Mouse (Mus musculus): ENCODE data around the gene Mast2. TPM values are rescaled to one million over a fixed set of nuclear protein-coding genes. Genes with fewer than 3 reads are reported as not detected.

Gene Mast2
- total RNA-seq, 1 experiment from 2014 or later = 3.7 TPM

DNA sequence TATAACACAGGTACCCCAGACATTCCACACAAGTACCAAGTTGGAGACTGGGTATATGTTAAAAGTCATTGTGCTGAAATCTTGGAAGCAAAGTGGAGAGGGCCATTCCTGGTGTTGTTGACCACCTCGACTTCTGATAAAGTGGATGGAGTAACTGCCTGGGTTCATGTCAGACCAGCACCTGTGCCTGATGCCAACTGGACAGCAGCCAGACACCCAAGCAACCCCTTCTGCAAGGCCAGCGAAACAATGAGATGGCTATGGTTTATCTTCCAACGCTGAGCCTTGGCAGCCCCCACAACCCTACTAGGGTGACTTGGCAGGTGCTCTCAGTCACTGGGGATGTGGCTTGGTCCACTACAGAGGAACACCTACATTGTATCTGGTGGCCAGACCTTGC lies 42.8 kb downstream of the Mast2 start:
- no peak for ATAC-seq (replicated peaks; ENCODE audit: insufficient number of reproducible peaks, low FRiP score, low TSS enrichment, poor library complexity, severe bottlenecking)

DNA sequence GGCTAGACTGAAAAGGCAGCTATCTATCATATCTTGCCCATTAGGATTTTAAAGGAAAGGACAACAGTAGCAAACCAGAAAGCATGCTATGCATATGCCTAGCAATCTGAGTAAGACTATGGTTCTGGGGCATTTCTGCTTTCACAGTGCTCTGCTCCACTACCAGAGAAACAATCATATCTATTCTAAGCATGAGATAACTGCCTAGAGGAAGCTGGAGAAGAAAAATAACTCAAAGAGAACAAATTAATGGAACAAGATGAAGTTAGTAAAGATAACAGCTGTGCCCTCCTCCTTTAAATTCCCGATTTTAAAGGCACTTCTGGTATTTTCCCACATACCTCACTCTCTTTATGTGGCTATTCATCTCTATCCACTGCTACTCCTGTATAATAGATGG lies 51.0 kb downstream of the Mast2 start:
- no peak for ATAC-seq (replicated peaks; ENCODE audit: insufficient number of reproducible peaks, low FRiP score, low TSS enrichment, poor library complexity, severe bottlenecking)

DNA sequence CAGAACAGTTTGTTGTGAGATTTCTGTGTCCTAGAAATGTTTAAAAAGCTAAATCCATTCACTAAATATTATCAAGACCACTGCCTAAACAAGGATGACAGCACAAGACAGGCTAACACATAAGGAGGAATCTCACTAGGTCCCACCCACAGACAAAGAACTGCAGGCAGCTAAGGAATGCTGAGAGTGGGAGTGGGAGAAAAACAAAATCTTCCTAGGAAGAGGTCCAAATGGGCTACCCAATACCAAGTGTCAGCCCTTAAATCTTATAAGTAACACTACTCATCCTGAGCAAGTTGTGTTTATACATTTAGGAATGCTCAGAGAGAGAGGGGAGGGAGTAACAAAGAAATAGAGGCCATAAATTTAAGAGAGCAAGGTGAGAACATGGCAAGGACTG lies 52.6 kb downstream of the Mast2 start:
- ATAC-seq (replicated peaks; ENCODE audit: insufficient number of reproducible peaks, low FRiP score, low TSS enrichment, poor library complexity, severe bottlenecking) = no peak

DNA sequence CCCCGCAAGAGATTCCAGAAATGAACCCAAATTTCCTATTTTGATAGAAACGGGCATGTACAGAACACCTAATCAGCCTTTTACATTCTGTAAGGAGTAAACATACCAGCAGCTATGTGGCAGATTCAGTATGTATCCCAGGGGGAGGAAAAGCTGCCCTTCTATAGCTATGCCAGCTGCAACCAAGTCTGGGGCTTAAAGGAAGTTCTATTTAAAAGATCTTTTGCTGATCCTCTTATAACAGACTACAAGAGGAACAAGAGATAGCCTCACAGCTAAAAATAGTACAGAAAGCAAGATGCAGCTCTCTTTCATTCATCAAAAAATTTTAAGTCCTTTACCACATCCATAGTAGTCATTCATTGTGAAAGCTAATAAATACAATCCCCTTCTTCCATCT lies 57.3 kb downstream of the Mast2 start:
- ATAC-seq (replicated peaks; ENCODE audit: insufficient number of reproducible peaks, low FRiP score, low TSS enrichment, poor library complexity, severe bottlenecking) = no peak

DNA sequence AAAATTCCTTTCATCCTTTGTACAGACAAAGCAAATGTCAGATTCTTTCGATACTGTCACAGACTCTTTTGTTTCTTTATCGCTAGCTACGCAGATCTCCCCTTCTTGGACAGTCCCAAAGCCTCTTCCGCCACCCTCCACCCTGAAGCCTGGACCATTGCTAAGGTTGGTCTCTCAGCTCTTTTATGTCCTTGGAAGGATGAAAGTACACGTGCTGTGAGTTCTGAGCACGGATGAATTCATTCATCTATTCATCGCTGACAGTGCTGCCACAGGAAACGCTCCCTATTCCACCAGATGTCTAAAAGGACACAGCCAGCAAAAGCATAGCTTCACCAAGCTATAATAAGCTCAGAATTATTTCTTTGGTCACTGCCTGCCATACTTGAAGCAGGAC lies 58.0 kb downstream of the Mast2 start:
- no peak for ATAC-seq (replicated peaks; ENCODE audit: insufficient number of reproducible peaks, low FRiP score, low TSS enrichment, poor library complexity, severe bottlenecking)

DNA sequence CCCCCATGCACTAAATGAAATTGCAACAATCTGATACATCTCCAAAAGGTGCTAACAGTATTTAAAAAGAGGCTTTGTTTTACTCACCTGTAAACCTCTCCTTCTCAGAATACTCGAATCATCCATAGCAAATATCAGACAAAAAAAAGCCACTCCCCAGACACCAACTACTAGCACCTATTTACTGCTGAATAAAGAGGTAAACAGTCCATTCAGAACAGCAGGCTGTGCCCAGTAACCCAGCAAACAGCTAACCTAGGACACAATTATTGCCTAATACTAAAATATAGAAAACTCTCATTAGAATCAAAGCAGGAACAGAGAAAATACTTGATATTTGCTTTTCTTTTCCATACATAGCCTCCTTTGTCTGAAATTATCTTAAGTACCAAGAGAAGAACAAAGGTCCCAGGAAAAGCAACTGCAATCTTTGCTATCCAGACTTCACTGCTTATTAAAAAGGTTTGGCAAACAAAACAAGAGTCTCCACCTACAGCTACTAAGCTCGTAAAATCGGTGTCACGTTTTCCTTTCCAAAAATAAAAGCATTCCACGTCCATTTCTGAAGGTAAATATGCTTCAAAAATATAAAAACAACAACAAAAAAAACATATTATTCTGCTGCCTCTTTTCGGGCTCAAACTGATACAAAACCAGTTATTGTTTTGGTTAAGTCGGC lies 58.6 kb downstream of the Mast2 start:
- ATAC-seq (replicated peaks; ENCODE audit: insufficient number of reproducible peaks, low FRiP score, low TSS enrichment, poor library complexity, severe bottlenecking) = no peak

DNA sequence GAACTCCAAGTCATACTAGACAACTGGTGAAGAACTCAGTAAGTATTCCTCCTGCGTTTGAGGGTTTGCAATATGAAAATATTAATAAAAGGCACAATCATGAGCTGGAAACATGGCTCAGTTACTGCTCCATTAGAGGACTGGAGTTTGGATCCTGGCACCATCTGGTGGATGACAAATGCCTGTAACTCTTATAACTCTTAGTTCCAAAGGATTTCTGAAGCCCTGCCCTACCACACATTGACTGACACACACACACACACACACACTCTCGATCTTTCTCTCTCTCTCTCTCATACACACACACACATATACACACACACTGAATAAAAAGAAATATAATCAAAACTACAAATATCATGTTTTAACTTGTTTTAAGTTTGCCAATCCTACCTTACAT lies 60.1 kb downstream of the Mast2 start:
- no peak for ATAC-seq (replicated peaks; ENCODE audit: insufficient number of reproducible peaks, low FRiP score, low TSS enrichment, poor library complexity, severe bottlenecking)

DNA sequence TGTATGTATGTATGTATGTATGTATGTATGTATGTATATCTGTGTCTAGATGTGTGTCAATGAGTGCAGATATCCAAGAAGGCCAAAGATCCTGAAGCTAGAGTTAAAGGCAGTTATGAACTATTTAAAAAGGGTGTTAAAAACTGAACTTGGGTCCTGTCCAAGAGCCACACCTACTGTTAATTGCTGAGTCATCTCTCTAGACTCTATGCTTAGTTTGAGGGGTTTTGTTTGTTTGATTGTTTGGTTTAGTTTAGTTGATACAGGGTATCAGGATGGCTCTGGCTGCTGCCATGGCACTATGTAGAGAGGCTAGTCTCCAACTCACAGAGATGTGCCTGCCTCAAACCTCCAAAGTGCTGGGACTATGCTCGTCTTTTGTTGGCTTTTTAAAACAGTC lies 61.3 kb downstream of the Mast2 start:
- ATAC-seq (replicated peaks; ENCODE audit: insufficient number of reproducible peaks, low FRiP score, low TSS enrichment, poor library complexity, severe bottlenecking) = no peak

DNA sequence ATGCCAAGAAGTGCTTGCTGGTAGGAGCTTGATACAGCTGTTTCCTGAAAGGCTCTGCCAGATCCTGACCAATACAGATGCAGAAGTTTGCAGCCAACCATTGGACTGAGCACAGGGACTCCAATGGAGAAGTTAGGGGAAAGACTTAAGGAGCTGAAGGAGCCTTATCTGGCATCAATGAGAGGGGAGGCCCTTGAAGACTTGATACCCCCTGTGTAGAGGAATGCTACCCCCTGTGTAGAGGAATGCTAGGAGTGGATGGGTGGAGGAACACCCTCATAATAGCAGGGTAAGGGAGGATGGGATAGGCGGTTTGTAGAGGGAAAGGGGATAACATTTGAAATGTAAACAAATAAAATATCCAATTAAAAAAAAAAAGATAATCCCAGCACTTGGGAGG lies 65.9 kb downstream of the Mast2 start:
- ATAC-seq (replicated peaks; ENCODE audit: insufficient number of reproducible peaks, low FRiP score, low TSS enrichment, poor library complexity, severe bottlenecking) = no peak

DNA sequence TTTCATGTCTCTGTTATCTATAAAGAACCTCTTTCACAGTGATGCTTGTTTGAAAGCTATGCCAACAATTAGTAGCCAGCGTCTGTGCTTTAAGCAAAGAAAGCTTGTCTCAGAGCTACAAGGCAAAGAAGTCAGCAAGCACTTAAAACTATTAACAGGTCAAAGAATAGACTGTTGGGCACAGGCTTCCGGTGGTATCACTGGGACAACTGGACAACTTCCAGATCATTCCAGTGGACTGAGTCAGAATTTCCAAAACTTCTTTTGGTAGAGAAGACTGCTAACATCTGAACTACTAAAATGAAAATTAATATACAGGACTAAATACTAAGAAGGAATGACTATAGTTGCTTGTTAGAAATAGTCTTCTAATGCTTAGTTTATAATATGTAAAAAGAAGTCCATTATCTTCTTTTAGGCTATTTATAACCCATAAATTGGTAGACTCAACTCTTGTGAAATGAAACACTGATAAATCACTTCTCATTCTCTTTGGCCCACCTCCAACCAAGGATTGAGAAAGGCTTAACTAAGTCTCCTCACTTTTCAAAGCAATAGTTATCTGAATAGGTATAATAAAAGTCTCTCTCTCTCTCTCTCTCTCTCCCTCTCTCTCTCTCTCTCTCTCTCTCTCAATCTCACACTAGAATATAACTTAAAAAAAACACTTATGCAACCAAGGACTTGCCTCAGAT lies 85.9 kb downstream of the Mast2 start:
- no peak for ATAC-seq (replicated peaks; ENCODE audit: insufficient number of reproducible peaks, low FRiP score, low TSS enrichment, poor library complexity, severe bottlenecking)

DNA sequence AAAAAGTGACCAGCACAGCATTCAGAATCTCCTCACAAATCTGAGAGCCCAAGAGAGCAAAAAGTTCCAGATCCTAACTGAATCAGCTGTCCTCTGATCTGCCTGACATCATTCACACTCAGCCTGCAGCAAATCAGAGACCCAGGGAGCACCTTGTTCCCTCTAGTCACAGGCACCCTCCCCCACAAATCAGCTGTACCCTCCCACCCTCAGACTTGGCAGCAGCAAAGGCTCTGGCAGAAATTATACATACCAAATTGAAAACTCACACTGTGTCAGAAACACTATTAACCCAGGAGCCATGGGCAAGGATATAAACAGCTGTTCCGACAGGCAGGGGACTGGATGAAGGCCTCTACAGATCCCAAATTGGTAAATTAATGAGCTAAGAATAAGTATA lies 92.3 kb downstream of the Mast2 start:
- no peak for ATAC-seq (replicated peaks; ENCODE audit: insufficient number of reproducible peaks, low FRiP score, low TSS enrichment, poor library complexity, severe bottlenecking)

DNA sequence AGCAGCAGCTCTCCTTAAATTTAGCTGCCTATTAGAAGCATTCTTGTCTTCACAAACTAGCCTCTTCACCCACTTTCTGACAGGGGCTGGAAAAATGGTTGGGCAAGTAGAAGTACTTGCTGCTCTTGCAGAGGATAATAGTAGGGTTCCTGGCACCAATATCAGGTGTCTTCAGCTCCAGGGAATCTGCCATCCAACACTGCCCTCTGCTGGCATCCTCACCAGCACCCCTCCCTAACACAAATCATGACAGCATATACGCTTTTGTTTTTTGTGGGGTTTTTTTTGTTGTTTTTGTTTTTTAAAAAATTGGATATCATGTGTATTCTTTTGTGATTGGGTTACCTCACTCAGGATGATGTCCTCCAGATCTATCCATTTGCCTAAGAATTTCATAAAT lies 105.9 kb downstream of the Mast2 start:
- ATAC-seq (replicated peaks; ENCODE audit: insufficient number of reproducible peaks, low FRiP score, low TSS enrichment, poor library complexity, severe bottlenecking) = no peak

DNA sequence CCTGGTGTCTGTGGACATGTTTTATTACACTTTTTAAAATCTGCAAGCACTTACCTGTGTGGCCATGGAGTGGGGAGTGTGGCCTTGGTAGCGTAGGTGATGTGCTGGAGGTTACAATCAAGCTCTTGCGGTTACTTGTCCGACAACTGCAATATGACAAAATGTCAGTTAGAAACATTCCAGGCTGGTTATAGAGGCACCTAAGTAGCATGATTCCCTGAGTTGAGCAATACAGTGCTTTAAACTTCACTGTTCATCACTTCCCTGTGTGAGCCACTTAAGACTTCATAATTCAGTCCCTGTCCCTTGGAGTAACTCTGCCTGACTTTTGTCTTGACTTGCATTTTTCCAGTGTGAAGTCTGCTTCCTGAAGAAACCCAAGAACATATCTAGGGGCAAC lies 111.1 kb downstream of the Mast2 start:
- ATAC-seq (replicated peaks; ENCODE audit: insufficient number of reproducible peaks, low FRiP score, low TSS enrichment, poor library complexity, severe bottlenecking) = no peak

DNA sequence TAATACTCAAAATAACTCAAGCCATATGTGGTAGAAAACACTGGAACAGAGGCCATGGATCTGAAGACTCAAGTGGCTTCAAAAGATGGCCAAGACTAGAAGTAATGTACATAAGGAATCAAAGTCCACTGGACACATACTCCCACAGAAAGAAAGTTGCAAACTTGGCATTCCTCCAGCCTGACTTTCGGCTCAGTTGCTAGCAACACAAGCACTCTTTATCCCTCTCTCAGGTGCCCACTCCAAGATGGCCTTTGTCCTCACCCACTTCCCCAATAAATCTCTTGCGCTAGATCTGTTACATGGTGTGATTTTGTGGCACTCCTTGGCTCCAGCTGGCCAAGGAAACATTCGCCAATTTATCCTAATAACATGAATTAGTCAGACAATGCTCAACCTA lies 111.5 kb downstream of the Mast2 start:
- no peak for ATAC-seq (replicated peaks; ENCODE audit: insufficient number of reproducible peaks, low FRiP score, low TSS enrichment, poor library complexity, severe bottlenecking)

DNA sequence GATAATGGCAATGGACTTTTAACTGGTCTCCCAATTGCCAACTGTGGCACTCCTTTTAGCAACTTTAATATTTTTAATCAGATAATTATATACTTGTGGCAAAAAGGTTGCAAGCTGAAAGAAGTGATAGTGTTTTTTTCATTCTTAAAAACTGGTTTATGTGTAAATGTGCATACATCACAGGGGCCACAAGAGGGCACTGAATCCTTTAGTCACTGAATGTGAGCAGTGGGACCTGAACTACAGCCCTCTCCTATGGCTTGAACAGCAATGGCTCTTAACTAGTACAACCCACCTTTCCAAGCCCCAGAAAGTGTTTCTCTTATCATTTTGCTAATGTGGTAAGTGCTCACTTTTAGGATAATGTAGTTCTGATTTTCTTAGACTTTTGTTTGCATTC lies 121.9 kb downstream of the Mast2 start:
- ATAC-seq (replicated peaks; ENCODE audit: insufficient number of reproducible peaks, low FRiP score, low TSS enrichment, poor library complexity, severe bottlenecking) = no peak

DNA sequence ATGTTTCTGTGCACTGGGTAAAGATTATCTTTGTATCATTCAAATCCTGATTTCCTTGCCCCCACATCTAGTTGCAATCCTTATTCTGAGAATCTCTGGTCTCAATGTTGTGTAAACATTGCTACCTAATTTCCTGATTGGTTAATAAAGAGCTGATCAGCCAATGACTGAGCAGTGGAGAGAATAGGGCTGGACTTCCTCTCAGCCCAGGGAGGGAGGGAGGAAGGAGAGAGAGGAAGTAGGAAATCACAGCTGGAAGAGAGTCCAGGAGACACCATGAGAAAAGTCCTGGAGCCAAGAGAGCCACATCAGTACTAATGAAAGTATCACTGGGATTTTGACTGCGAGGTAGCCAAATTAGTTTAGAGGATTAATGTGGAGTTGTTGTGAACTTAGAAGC lies 127.7 kb downstream of the Mast2 start:
- ATAC-seq (replicated peaks; ENCODE audit: insufficient number of reproducible peaks, low FRiP score, low TSS enrichment, poor library complexity, severe bottlenecking) = no peak

DNA sequence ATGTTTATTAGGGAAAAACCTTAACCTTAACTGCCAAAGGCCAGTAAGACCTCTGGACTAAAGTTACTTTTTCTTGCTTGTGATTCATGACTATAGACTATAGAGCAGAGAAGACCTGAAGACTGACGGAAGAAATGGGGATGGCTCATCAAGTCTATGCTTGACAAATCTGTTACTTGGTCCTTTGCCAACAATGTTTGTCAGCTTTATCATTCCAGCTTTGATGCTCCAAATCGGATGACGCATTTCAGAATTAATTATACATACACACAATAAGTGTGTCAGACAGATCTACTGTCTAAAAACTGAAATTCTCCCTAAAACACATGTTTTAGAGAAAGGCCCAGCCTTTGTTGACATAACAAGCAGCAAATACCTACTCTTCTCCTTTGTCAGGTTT lies 134.7 kb downstream of the Mast2 start:
- no peak for ATAC-seq (replicated peaks; ENCODE audit: insufficient number of reproducible peaks, low FRiP score, low TSS enrichment, poor library complexity, severe bottlenecking)

DNA sequence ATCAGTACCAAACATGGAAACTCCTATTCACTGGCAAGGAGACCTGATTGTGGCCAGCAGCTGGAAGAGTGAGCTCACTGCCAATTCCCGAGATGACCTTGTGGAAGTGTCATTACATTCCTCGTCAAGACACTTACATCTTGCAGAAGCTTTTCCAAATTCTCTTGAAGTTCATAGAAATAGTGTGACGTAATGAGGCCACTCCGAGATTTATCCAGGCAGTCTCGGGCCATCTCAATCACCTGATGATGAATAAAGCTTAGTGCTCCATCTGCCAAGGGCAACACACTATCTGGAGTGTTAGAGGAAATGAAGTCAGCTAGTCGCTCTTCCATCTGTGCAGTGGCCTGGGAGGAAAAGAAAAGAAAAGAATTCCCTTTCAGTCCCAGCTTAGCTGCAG lies 141.9 kb downstream of the Mast2 start:
- ATAC-seq (replicated peaks; ENCODE audit: insufficient number of reproducible peaks, low FRiP score, low TSS enrichment, poor library complexity, severe bottlenecking) = no peak

DNA sequence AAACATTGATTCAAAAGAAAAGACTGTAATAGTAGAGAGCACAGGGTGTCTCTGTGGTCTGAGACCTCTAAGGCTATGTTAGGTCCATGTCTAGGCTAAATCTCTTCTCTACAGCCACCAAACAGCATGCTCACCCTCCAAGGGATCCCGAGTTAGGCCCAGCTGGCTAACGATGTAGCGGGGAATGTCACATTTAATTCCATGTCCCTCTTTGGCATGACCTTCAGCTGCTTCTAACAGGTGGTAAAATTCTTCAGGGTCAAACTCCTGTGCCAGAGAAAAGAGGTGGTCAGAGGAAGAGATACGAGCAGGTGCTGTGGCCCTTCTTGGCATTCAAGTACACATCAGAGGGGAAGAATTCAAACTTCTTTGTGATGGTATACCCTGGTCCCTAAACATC lies 146.4 kb downstream of the Mast2 start:
- ATAC-seq (replicated peaks; ENCODE audit: insufficient number of reproducible peaks, low FRiP score, low TSS enrichment, poor library complexity, severe bottlenecking) = no peak

DNA sequence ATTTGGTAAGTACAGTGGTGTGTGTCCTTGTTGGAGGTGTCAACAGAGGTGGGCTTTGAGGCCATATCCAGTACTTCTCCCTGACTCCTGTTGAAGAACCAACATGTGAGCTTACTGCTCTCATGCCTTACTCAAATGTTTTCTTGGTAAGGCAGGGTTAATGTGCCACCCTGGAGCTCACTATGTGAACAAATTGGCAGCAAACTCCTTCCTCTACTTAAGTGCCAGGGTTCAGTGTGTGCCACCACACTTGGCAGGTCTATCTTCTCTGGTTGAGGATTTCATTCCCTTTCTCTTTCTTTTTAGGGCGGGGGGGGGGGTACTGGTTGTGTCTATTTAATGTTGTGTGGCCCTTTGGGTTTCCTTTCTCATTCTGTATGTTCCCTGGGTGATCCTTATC lies 159.4 kb downstream of the Mast2 start:
- no peak for ATAC-seq (replicated peaks; ENCODE audit: insufficient number of reproducible peaks, low FRiP score, low TSS enrichment, poor library complexity, severe bottlenecking)

DNA sequence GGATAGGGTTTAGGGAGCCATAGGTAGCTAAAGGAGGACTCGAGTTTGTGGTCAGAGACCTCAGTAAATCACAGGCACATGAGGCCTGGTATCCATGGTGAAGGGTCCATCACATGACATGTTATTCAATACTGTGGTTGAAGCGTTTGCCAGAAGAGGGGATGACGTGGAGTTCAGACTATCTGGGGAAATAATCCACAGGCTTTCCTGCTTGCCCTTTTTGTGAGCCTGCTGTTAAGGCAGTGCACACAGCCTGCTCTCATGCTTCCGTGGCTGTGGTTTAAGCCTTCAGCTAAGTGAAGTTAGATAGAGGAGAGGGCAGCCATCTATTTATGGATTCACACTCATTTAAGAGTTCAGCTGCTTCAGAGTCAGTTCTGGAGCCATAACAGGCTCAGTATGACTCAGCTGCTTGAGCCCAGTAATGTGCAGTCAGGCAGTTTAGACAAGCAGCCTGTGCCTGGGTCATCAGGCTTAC lies 163.1 kb downstream of the Mast2 start:
- ATAC-seq (replicated peaks; ENCODE audit: insufficient number of reproducible peaks, low FRiP score, low TSS enrichment, poor library complexity, severe bottlenecking) = no peak
